Mouse (Mus musculus) hindbrain, embryonic 11.5 days (tissue): Measurements from ENCODE around the gene Olfr215. TPM values are rescaled to one million over a fixed set of nuclear protein-coding genes. Genes with fewer than 3 reads are reported as not detected.
A peak's percentile ranks its signal among the peaks of the same experiment; 100 is the strongest.
"Not testable (repeated sequence)": the region's sequence is repeated elsewhere in the genome, so short reads cannot be mapped to it uniquely, and the experiment has no call there.

Experiments used
- ATAC-seq: fragments of 200-750 bp; cut with Nextera tagmentation; 2 replicates; pipeline ENCODE4 v1.8.0; 2017; ENCODE audit warnings: mild to moderate bottlenecking, moderate TSS enrichment, moderate library complexity; ENCODE audit not compliant: low FRiP score
- DNase-seq: peaks from one replicate; pipeline ENCODE4 v3.0.0-alpha.2; 2015; ENCODE audit warnings: low spot score
- H3K27ac ChIP-seq: fragments of 300-500 bp; sonication (generic); 2 replicates; pipeline ENCODE4 v1.5.1; 2014; ENCODE audit warnings: mild to moderate bottlenecking, low read depth, low read length
- H3K27me3 ChIP-seq: fragments of 300-500 bp; sonication (generic); 2 replicates; pipeline ENCODE4 v1.6.1; 2014; ENCODE audit warnings: mild to moderate bottlenecking, low read length, moderate library complexity, mixed read lengths; ENCODE audit not compliant: control insufficient read depth, insufficient read depth
- H3K36me3 ChIP-seq: fragments of 300-500 bp; sonication (generic); 2 replicates; pipeline ENCODE4 v1.6.1; 2014; ENCODE audit warnings: mild to moderate bottlenecking, low read length, moderate library complexity, mixed read lengths; ENCODE audit not compliant: control insufficient read depth, insufficient read depth
- H3K4me1 ChIP-seq: fragments of 300-500 bp; sonication (generic); replicated peaks from 2 replicates; pipeline ENCODE4 v1.6.1; 2014; ENCODE audit warnings: low read length, mixed read lengths; ENCODE audit not compliant: control insufficient read depth, insufficient read depth
- H3K4me2 ChIP-seq: fragments of 300-500 bp; sonication (generic); replicated peaks from 2 replicates; pipeline ENCODE4 v1.6.1; 2014; ENCODE audit warnings: mild to moderate bottlenecking, low read depth, low read length
- H3K4me3 ChIP-seq: fragments of 300-500 bp; sonication (generic); 2 replicates; pipeline ENCODE4 v1.5.1; 2014; ENCODE audit warnings: low read depth, low read length
- H3K9ac ChIP-seq: fragments of 300-500 bp; sonication (generic); 2 replicates; pipeline ENCODE4 v1.6.1; 2014; ENCODE audit warnings: low read depth, low read length
- H3K9me3 ChIP-seq: fragments of 300-500 bp; sonication (generic); 2 replicates; pipeline ENCODE4 v1.6.1; 2016; ENCODE audit warnings: low read length; ENCODE audit not compliant: control insufficient read depth
- WGBS: fragments of 180-500 bp; shearing (Covaris S2); extraction: QIAGEN DNeasy Blood & Tissue Kit; methylation state at CpG from one replicate; pipeline ENCODE4 v1.1.7; 2014; 5-methylcytosine and 5-hydroxymethylcytosine counted together
- polyA plus RNA-seq: library from polyadenylated mRNA; unstranded; fragments of >200 nt; fragmentation: Nextera tagmentation; extraction: Ambion mirVana; gene quantifications from 2 replicates; pipeline ENCODE4 v1.2.1, GENCODE M21; 2014

Olfr215 gene
- not detected in 2 replicates for polyA plus RNA-seq

- no peak within 1 kb of the TSS for H3K4me3 ChIP-seq
- no peaks in the 10 kb centered on the region for H3K4me1 ChIP-seq
- no peaks in the 10 kb centered on the region for H3K27me3 ChIP-seq
- no peak within 1 kb of the TSS for H3K27ac ChIP-seq
- H3K4me2 ChIP-seq: no peak within 1 kb of the TSS
- no peaks in the 10 kb centered on the region for H3K36me3 ChIP-seq
- no peak within 1 kb of the TSS for H3K9ac ChIP-seq
- 77% methylated on average over 4 of the region's 4 CpGs for WGBS
- H3K9me3 ChIP-seq: no peaks in the 10 kb centered on the region
- ATAC-seq (no peak), DNase-seq (no peak)
These were observed at the start of gene Olfr215 for GRCm38 (mm10) chr6:116584095-116584494. TSS of gene Olfr215 (minus strand) at chr6:116584195.

- Histone ChIP-seq H3K36me3 (peaks cover 3% of the 10 kb centered on the region; the same call in 1 of the 2 replicates), H3K9me3 (no peaks in the 10 kb centered on the region), H3K4me2 (no peak overlapping the region), H3K4me3 (no peak overlapping the region), H3K4me1 (no peaks in the 10 kb centered on the region), H3K9ac (no peak overlapping the region), H3K27me3 (no peaks in the 10 kb centered on the region), H3K27ac (no peak overlapping the region)
- no peak for ATAC-seq
- DNase-seq: peak; percentile 76
- WGBS: 56% methylated on average over 1 of the region's 1 CpGs
These were observed 48.1 kb upstream of the Olfr215 start for GRCm38 (mm10) chr6:116632129-116632528.

- Histone ChIP-seq H3K36me3 (no peaks in the 10 kb centered on the region), H3K4me1 (no peaks in the 10 kb centered on the region), H3K4me3 (no peak overlapping the region), H3K27ac (0 out of 2 replicates have a peak overlapping the region, but pooled peaks have one; percentile 17), H3K9ac (0 out of 2 replicates have a peak overlapping the region, but pooled peaks have one; percentile 11), H3K9me3 (no peaks in the 10 kb centered on the region), H3K27me3 (no peaks in the 10 kb centered on the region), H3K4me2 (no peak overlapping the region)
- 90% methylated on average over 10 of the region's 10 CpGs for WGBS
- peak; percentile 14 for DNase-seq
- no peak for ATAC-seq
These were observed 45.8 kb upstream of the Olfr215 start for GRCm38 (mm10) chr6:116629766-116630165.

GRCm38 (mm10) chr6:116628539-116629171 lies 44.7 kb upstream of the Olfr215 start, which contains the start of gene Zfp422:
TSS of gene Zfp422 (minus strand) at chr6:116628999.
- ATAC-seq: peak; percentile 93
- peak within 1 kb of the TSS; percentile 100 for H3K9ac ChIP-seq
- peak within 1 kb of the TSS; percentile 90 for H3K4me3 ChIP-seq
- no peaks in the 10 kb centered on the region for H3K27me3 ChIP-seq
- DNase-seq: peak; percentile 91
- H3K36me3 ChIP-seq: no peaks in the 10 kb centered on the region
- under 1% methylated on average over 50 of the region's 56 CpGs for WGBS
- peak within 1 kb of the TSS; percentile 94 for H3K27ac ChIP-seq
- H3K4me2 ChIP-seq: peak within 1 kb of the TSS; percentile 53
- H3K4me1 ChIP-seq: no peaks in the 10 kb centered on the region
- H3K9me3 ChIP-seq: no peaks in the 10 kb centered on the region

DNA sequence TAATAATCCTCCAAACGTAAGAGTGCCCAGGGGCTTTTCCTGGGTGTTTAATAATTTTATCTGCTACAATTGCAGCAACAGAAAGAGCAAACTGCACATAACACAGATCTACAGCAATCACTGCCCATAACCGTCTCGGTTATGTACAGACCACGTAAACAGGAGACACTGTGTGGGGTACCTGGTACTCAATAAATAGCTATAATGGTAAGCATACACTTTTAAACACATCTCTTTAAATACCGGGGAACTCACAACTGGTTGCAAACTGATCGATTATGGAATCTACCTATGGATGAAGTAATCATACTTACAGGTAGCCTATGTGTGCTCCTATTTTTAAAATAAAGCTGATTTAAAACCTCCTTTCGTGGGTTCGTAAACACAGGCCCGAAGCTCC lies 44.1 kb upstream of the Olfr215 start:
- WGBS: 26% methylated on average over 9 of the region's 9 CpGs
- no peaks in the 10 kb centered on the region for H3K9me3 ChIP-seq
- H3K36me3 ChIP-seq: no peaks in the 10 kb centered on the region
- ATAC-seq (no peak), DNase-seq (no peak)
- peak overlapping the region; percentile 94 for H3K27ac ChIP-seq
- H3K4me3 ChIP-seq: peak overlapping the region; percentile 90
- peak overlapping the region; percentile 100 for H3K9ac ChIP-seq
- H3K4me1 ChIP-seq: no peaks in the 10 kb centered on the region
- H3K27me3 ChIP-seq: no peaks in the 10 kb centered on the region
- H3K4me2 ChIP-seq: peak overlapping the region; percentile 53

DNA sequence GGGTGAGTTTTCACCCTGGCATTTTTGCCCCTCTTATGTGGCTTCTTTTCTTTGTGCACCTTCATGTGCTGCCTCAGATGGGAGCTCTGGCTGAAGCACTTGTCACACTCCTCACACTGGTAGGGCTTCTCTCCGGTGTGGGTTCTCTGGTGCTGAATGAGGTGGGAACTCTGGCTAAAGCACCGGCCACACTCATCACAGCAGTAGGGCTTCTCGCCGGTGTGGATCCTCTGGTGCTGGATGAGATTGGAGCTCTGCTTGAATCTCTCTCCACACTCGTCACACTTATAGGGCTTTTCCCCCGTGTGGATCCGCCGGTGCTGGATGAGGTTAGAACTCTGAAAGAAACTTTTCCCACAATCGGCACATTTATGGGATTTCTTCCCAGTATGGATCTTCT lies 42.4 kb upstream of the Olfr215 start:
- not testable (repeated sequence) for DNase-seq, H3K36me3 ChIP-seq, H3K4me1 ChIP-seq, H3K9ac ChIP-seq, H3K4me2 ChIP-seq, H3K27me3 ChIP-seq, ATAC-seq, H3K4me3 ChIP-seq, H3K27ac ChIP-seq, H3K9me3 ChIP-seq
- WGBS: 95% methylated on average over 9 of the region's 9 CpGs

DNA sequence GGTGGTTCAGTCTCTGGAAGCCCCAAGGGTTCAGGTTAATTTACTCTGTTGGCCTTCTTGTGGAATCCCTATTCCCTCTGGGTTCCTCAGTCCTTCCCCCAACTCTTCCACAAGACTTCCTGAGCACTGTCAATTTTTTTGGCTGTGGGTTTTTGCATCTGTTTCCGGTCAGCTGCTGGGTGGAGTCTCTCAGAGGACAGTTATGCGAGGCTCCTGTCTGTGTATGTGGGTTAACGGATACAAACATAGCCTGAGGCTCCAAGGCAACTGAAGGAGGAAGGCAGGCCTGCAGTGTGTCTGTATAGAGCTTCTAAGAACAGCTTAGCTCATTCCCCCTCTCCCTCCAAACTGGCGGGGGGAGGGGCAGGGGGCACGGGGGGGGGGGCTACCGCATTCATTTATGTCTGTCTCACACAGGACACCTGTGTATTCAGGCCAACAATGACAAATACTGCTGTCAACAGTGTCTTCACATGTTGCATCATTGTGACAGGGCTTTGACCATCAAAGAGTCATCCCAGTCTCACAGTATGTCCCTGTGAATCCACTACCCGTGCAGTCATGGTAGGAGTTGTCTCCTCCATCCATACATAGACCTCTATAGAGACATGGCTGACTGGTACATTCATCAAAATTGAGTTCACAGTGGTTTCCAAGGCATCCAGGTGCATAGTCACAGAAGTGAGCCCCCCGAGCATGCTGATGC lies 37.5 kb upstream of the Olfr215 start:
- no peaks in the 10 kb centered on the region for H3K27me3 ChIP-seq
- no peaks in the 10 kb centered on the region for H3K4me1 ChIP-seq
- no peak for DNase-seq
- H3K27ac ChIP-seq: no peak overlapping the region
- no peak overlapping the region for H3K4me3 ChIP-seq
- no peaks in the 10 kb centered on the region for H3K36me3 ChIP-seq
- no peak overlapping the region for H3K4me2 ChIP-seq
- no peak overlapping the region for H3K9ac ChIP-seq
- WGBS: 63% methylated on average over 8 of the region's 8 CpGs
- H3K9me3 ChIP-seq: no peaks in the 10 kb centered on the region
- ATAC-seq: no peak

DNA sequence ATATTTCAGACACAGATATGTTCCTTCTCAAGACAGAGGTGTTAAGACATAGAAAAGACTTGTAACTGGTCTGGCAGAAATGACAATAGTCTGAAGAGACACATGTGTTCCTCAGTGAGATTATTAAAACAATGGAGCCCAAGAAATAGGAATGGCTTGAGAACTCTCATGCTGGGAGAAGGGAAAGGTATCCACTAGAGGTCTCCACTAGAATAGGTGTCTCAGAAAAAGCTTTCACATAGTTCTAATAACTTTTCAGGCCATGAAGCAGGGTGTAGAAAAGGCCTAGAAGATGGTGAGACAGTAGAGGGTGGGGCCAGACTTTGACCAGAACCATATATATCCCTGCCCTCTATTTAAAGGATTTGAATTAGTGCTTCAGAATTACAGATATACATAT lies 34.1 kb upstream of the Olfr215 start:
- ATAC-seq (no peak), DNase-seq (no peak)
- H3K4me1 ChIP-seq: no peaks in the 10 kb centered on the region
- H3K27me3 ChIP-seq: no peaks in the 10 kb centered on the region
- no peak overlapping the region for H3K9ac ChIP-seq
- no peak overlapping the region for H3K4me3 ChIP-seq
- no peaks in the 10 kb centered on the region for H3K36me3 ChIP-seq
- H3K9me3 ChIP-seq: no peaks in the 10 kb centered on the region
- H3K27ac ChIP-seq: no peak overlapping the region
- H3K4me2 ChIP-seq: no peak overlapping the region

GRCm38 (mm10) chr6:116615719-116616118 lies 31.7 kb upstream of the Olfr215 start:
- Histone ChIP-seq H3K4me3 (no peak overlapping the region), H3K9ac (no peak overlapping the region), H3K9me3 (no peaks in the 10 kb centered on the region), H3K4me2 (no peak overlapping the region), H3K4me1 (no peaks in the 10 kb centered on the region), H3K27me3 (no peaks in the 10 kb centered on the region), H3K36me3 (no peaks in the 10 kb centered on the region), H3K27ac (no peak overlapping the region)
- DNase-seq (no peak), ATAC-seq (no peak)
- 92% methylated on average over 2 of the region's 2 CpGs for WGBS
